Mouse (Mus musculus): ENCODE measurements around the gene Lamtor4.

DNA sequence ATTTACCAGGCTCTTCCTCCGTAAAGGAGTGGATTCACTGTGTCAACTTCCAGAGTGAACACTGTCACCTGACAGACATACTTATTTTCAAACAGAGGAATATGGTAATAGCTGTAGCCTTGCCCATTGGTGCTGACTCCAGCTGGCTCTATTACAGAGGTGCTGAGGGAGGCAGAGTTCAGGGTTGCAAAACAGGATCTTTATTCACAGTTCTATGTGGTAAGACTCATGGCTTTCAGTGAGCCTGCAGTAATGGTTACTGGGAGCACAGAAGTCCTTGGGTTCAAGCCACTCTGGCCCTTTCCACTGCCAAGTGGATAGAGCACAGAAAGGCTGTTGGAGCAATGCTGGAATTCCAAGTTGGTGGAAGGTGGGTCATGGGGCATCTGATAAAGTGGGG, 48.0 kb upstream of the Lamtor4 start:
- TF ChIP-seq CTCF (IDR thresholded peaks at IDR 0.05) (no peak), EP300 (IDR thresholded peaks at IDR 0.05) (no peak)

Data from lung, postnatal 0 days (tissue).